Mouse (Mus musculus): Measurements from ENCODE around the gene Gm39566. TPM values are rescaled to one million over a fixed set of nuclear protein-coding genes. Genes with fewer than 3 reads are reported as not detected.
A peak's percentile ranks its signal among the peaks of the same experiment; 100 is the strongest.

Gene Gm39566
- total RNA-seq, 2 experiments from 2014 or later: not detected

- ATAC-seq (replicated peaks; ENCODE audit: low FRiP score, low TSS enrichment, poor library complexity, severe bottlenecking): no peak
Measured at GRCm38 (mm10) chr11:69766872-69767624, 48.0 kb downstream of the Gm39566 start.

- ATAC-seq (replicated peaks; ENCODE audit: low FRiP score, low TSS enrichment, poor library complexity, severe bottlenecking): peak; percentile 80
Measured at GRCm38 (mm10) chr11:69766126-69766609, 48.9 kb downstream of the Gm39566 start.

- ATAC-seq (replicated peaks; ENCODE audit: low FRiP score, low TSS enrichment, poor library complexity, severe bottlenecking): no peak
Measured at GRCm38 (mm10) chr11:69765221-69766125, 49.6 kb downstream of the Gm39566 start, which contains the start of gene Zbtb4. TSS of gene Zbtb4 (plus strand) at chr11:69765912.

- no peak for ATAC-seq (replicated peaks; ENCODE audit: low FRiP score, low TSS enrichment, poor library complexity, severe bottlenecking)
Measured at GRCm38 (mm10) chr11:69763551-69763950, 51.5 kb downstream of the Gm39566 start.

- no peak for ATAC-seq (replicated peaks; ENCODE audit: low FRiP score, low TSS enrichment, poor library complexity, severe bottlenecking)
Measured at GRCm38 (mm10) chr11:69761868-69762267, 53.2 kb downstream of the Gm39566 start, which contains the start of gene Slc35g3. TSS of gene Slc35g3 (minus strand) at chr11:69761968.

Other genes with a start within 250 kb of the Gm39566 start
Only the 30 nearest of the 44 such genes appear.
- 0.45 TPM in 1 of 2 replicates, not detected in the other for gene Sox15, start 160.0 kb downstream of the Gm39566 start, total RNA-seq (2014; fragmentation: Nextera tagmentation)
- gene Sox15, start 160.0 kb downstream of the Gm39566 start, total RNA-seq (2017): not detected in 2 replicates
- 47.6 and 58.3 TPM in 2 replicates for gene Mpdu1, start 152.7 kb downstream of the Gm39566 start, total RNA-seq (2014; fragmentation: Nextera tagmentation)
- 40.6 and 41.1 TPM in 2 replicates for gene Mpdu1, start 152.7 kb downstream of the Gm39566 start, total RNA-seq (2017)
- 5.1 and 6.3 TPM in 2 replicates for gene Cd68, start 149.1 kb downstream of the Gm39566 start, total RNA-seq (2014; fragmentation: Nextera tagmentation)
- 3.4 and 6.5 TPM in 2 replicates for gene Cd68, start 149.1 kb downstream of the Gm39566 start, total RNA-seq (2017)
- gene Eif4a1, start 142.9 kb downstream of the Gm39566 start, total RNA-seq (2014; fragmentation: Nextera tagmentation): 918 and 983 TPM in 2 replicates
- gene Eif4a1, start 142.9 kb downstream of the Gm39566 start, total RNA-seq (2017): 973 and 1,155 TPM in 2 replicates
- gene Senp3, start 133.2 kb downstream of the Gm39566 start, total RNA-seq (2014; fragmentation: Nextera tagmentation): 96.1 and 117 TPM in 2 replicates
- 98.4 and 120 TPM in 2 replicates for gene Senp3, start 133.2 kb downstream of the Gm39566 start, total RNA-seq (2017)
- 5.0 and 6.5 TPM in 2 replicates for gene Tnfsf13, start 129.5 kb downstream of the Gm39566 start, total RNA-seq (2014; fragmentation: Nextera tagmentation)
- 11.7 and 23.0 TPM in 2 replicates for gene Tnfsf13, start 129.5 kb downstream of the Gm39566 start, total RNA-seq (2017)
- gene Tnfsf12, start 119.4 kb downstream of the Gm39566 start, total RNA-seq (2014; fragmentation: Nextera tagmentation): 4.7 TPM in 1 of 2 replicates, not detected in the other
- gene Tnfsf12, start 119.4 kb downstream of the Gm39566 start, total RNA-seq (2017): 0.47 TPM in 1 of 2 replicates, not detected in the other
- 0.20 TPM in 1 of 2 replicates, not detected in the other for gene Tnfsfm13, start 119.2 kb downstream of the Gm39566 start, total RNA-seq (2014; fragmentation: Nextera tagmentation)
- gene Tnfsfm13, start 119.2 kb downstream of the Gm39566 start, total RNA-seq (2017): 0.80 and 1.4 TPM in 2 replicates
- 106 TPM in 2 replicates for gene Polr2a, start 56.7 kb downstream of the Gm39566 start, total RNA-seq (2014; fragmentation: Nextera tagmentation)
- gene Polr2a, start 56.7 kb downstream of the Gm39566 start, total RNA-seq (2017): 11.9 and 26.6 TPM in 2 replicates
- gene Slc35g3, start 53.3 kb downstream of the Gm39566 start, total RNA-seq (2014; fragmentation: Nextera tagmentation): not detected in 2 replicates
- gene Slc35g3, start 53.3 kb downstream of the Gm39566 start, total RNA-seq (2017): not detected in 2 replicates
- gene Zbtb4, start 49.4 kb downstream of the Gm39566 start, total RNA-seq (2014; fragmentation: Nextera tagmentation): 2.8 and 4.0 TPM in 2 replicates
- gene Zbtb4, start 49.4 kb downstream of the Gm39566 start, total RNA-seq (2017): 1.1 and 2.1 TPM in 2 replicates
- gene Chrnb1, start 19.4 kb downstream of the Gm39566 start, total RNA-seq (2014; fragmentation: Nextera tagmentation): 2.3 TPM in 1 of 2 replicates, not detected in the other
- gene Chrnb1, start 19.4 kb downstream of the Gm39566 start, total RNA-seq (2017): 0.28 and 1.9 TPM in 2 replicates
- gene Fgf11, start 13.4 kb downstream of the Gm39566 start, total RNA-seq (2014; fragmentation: Nextera tagmentation): 0.57 and 0.63 TPM in 2 replicates
- 2.3 TPM in 1 of 2 replicates, not detected in the other for gene Fgf11, start 13.4 kb downstream of the Gm39566 start, total RNA-seq (2017)
- not detected in 2 replicates for gene Tmem102, start 9.7 kb downstream of the Gm39566 start, total RNA-seq (2014; fragmentation: Nextera tagmentation)
- gene Tmem102, start 9.7 kb downstream of the Gm39566 start, total RNA-seq (2017): not detected in 2 replicates
- not detected in 2 replicates for gene Spem2, start 3.2 kb upstream of the Gm39566 start, total RNA-seq (2014; fragmentation: Nextera tagmentation)
- not detected in 2 replicates for gene Spem2, start 3.2 kb upstream of the Gm39566 start, total RNA-seq (2017)
- gene Spem1, start 6.9 kb upstream of the Gm39566 start, total RNA-seq (2014; fragmentation: Nextera tagmentation): not detected in 2 replicates
- gene Spem1, start 6.9 kb upstream of the Gm39566 start, total RNA-seq (2017): not detected in 2 replicates
- 7.9 and 8.3 TPM in 2 replicates for gene Nlgn2, start 22.5 kb upstream of the Gm39566 start, total RNA-seq (2014; fragmentation: Nextera tagmentation)
- 2.9 and 3.8 TPM in 2 replicates for gene Nlgn2, start 22.5 kb upstream of the Gm39566 start, total RNA-seq (2017)
- 166 and 210 TPM in 2 replicates for gene Tmem256, start 23.2 kb upstream of the Gm39566 start, total RNA-seq (2014; fragmentation: Nextera tagmentation)
- gene Tmem256, start 23.2 kb upstream of the Gm39566 start, total RNA-seq (2017): 64.8 and 66.7 TPM in 2 replicates
- 54.7 and 61.3 TPM in 2 replicates for gene Plscr3, start 31.1 kb upstream of the Gm39566 start, total RNA-seq (2014; fragmentation: Nextera tagmentation)
- 14.5 and 14.8 TPM in 2 replicates for gene Plscr3, start 31.1 kb upstream of the Gm39566 start, total RNA-seq (2017)
- gene Tnk1, start 43.4 kb upstream of the Gm39566 start, total RNA-seq (2014; fragmentation: Nextera tagmentation): 0.48 TPM in 1 of 2 replicates, not detected in the other
- 0.34 TPM in 1 of 2 replicates, not detected in the other for gene Tnk1, start 43.4 kb upstream of the Gm39566 start, total RNA-seq (2017)
- gene Tmem95, start 62.7 kb upstream of the Gm39566 start, total RNA-seq (2014; fragmentation: Nextera tagmentation): not detected in 2 replicates
- gene Tmem95, start 62.7 kb upstream of the Gm39566 start, total RNA-seq (2017): not detected in 2 replicates
- gene Kctd11, start 66.1 kb upstream of the Gm39566 start, total RNA-seq (2014; fragmentation: Nextera tagmentation): 0.54 and 0.79 TPM in 2 replicates
- gene Kctd11, start 66.1 kb upstream of the Gm39566 start, total RNA-seq (2017): 1.3 TPM in 1 of 2 replicates, not detected in the other
- 52.7 and 59.4 TPM in 2 replicates for gene Acap1, start 80.2 kb upstream of the Gm39566 start, total RNA-seq (2014; fragmentation: Nextera tagmentation)
- gene Acap1, start 80.2 kb upstream of the Gm39566 start, total RNA-seq (2017): 40.3 and 55.2 TPM in 2 replicates
- gene 2810408A11Rik, start 85.7 kb upstream of the Gm39566 start, total RNA-seq (2014; fragmentation: Nextera tagmentation): 2.4 and 4.0 TPM in 2 replicates
- gene 2810408A11Rik, start 85.7 kb upstream of the Gm39566 start, total RNA-seq (2017): 3.4 and 4.1 TPM in 2 replicates
- 31.7 and 51.2 TPM in 2 replicates for gene Neurl4, start 85.8 kb upstream of the Gm39566 start, total RNA-seq (2014; fragmentation: Nextera tagmentation)
- gene Neurl4, start 85.8 kb upstream of the Gm39566 start, total RNA-seq (2017): 27.9 and 64.3 TPM in 2 replicates
- gene Gps2, start 98.6 kb upstream of the Gm39566 start, total RNA-seq (2014; fragmentation: Nextera tagmentation): 155 and 190 TPM in 2 replicates
- 53.7 and 106 TPM in 2 replicates for gene Gps2, start 98.6 kb upstream of the Gm39566 start, total RNA-seq (2017)
- gene Eif5a, start 106.7 kb upstream of the Gm39566 start, total RNA-seq (2014; fragmentation: Nextera tagmentation): 1,285 and 1,514 TPM in 2 replicates
- gene Eif5a, start 106.7 kb upstream of the Gm39566 start, total RNA-seq (2017): 1,032 and 1,474 TPM in 2 replicates
- gene Ybx2, start 120.5 kb upstream of the Gm39566 start, total RNA-seq (2014; fragmentation: Nextera tagmentation): 2.2 TPM in 1 of 2 replicates, not detected in the other
- gene Ybx2, start 120.5 kb upstream of the Gm39566 start, total RNA-seq (2017): not detected in 2 replicates
- gene Slc2a4, start 132.9 kb upstream of the Gm39566 start, total RNA-seq (2014; fragmentation: Nextera tagmentation): 0.15 and 5.2 TPM in 2 replicates
- gene Slc2a4, start 132.9 kb upstream of the Gm39566 start, total RNA-seq (2017): 0.19 and 0.88 TPM in 2 replicates
- not detected in 2 replicates for gene Cldn7, start 149.5 kb upstream of the Gm39566 start, total RNA-seq (2014; fragmentation: Nextera tagmentation)
- gene Cldn7, start 149.5 kb upstream of the Gm39566 start, total RNA-seq (2017): not detected in 2 replicates